Mouse (Mus musculus) ovary, postnatal 10 days (tissue): Measurements from ENCODE around the gene Saxo1.

ENCODE experiments used
- DNase-seq: peaks from one replicate; pipeline ENCODE4 v3.0.0; 2022; ENCODE audit warnings: low spot score

Saxo1 gene

GRCm38 (mm10) chr4:86422586-86422985, 135.5 kb downstream of the Saxo1 start:
- DNase-seq = no peak

- DNase-seq = no peak
Measured at GRCm38 (mm10) chr4:86416401-86417025, 141.6 kb downstream of the Saxo1 start.

GRCm38 (mm10) chr4:86413388-86413787, 144.7 kb downstream of the Saxo1 start:
- no peak for DNase-seq

- no peak for DNase-seq
Measured at GRCm38 (mm10) chr4:86410946-86411345, 147.2 kb downstream of the Saxo1 start.

GRCm38 (mm10) chr4:86408421-86408820, 149.7 kb downstream of the Saxo1 start:
- no peak for DNase-seq

GRCm38 (mm10) chr4:86407200-86407527, 151.0 kb downstream of the Saxo1 start:
- DNase-seq = no peak

GRCm38 (mm10) chr4:86406501-86407199, 151.5 kb downstream of the Saxo1 start:
- DNase-seq = no peak

GRCm38 (mm10) chr4:86401116-86401515, 157.0 kb downstream of the Saxo1 start:
- DNase-seq = no peak

GRCm38 (mm10) chr4:86397470-86397869, 160.7 kb downstream of the Saxo1 start:
- DNase-seq = no peak

GRCm38 (mm10) chr4:86396672-86397288, 161.3 kb downstream of the Saxo1 start:
- DNase-seq = no peak

GRCm38 (mm10) chr4:86395636-86396035, 162.5 kb downstream of the Saxo1 start:
- no peak for DNase-seq
